Mouse (Mus musculus): ENCODE measurements around the gene Ahrr. TPM values are rescaled to one million over a fixed set of nuclear protein-coding genes. Genes with fewer than 3 reads are reported as not detected.

The Ahrr gene
- total RNA-seq, 2 experiments from 2014 or later, result not detected

DNA sequence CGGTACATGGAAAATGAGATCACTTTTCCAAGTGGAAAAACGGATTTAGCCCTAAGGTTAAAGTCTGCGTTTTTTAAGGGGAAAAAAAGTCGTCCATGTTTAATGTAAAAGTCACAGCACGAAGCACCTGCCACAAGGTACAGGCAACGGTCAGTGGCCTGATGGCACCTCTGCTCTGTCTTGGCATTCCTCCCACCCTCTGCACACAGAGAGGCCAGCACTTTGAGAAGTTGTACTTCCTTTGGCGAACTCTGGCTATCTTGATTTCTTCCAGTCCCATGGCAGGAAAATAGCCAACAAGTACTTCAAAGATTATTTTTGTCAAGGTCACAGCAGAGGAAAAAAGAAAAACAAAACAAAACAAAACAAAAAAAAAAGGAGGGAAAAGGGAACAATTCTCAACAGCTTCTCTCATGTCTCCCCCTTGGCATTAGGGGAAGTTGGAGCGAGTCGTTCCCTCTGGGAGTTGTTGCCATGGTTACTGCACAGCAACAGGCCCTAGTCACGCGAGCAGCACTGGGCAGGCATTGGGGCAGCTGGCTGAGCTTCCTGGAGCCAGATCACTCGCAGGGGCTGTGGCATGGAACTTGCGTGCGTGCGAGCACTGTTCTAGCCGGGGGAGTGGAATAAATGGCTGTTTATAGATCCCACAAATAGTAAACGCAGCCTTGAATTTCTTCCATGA lies 46.8 kb downstream of the Ahrr start:
- DNase-seq (ENCODE audit: low spot score), result peak; percentile 48

DNA sequence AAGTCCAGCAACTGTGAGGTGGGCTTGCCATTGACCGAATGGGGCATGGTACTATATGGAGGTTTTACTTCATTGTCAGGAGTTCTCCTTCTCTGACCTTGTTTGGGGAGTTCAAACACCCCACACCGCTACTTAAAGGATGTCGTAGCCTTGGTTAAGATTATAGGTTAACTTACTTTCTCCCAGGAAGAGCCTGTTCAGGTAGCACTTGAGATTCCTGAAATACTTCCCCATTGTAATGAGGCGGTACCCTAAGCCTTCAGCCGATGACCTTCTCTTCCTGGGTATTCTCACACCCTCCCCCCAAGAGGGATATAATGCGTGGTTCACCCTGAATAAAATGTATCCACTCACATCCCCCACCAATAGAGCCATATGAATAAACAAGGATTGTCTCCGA lies 54.6 kb downstream of the Ahrr start:
- no peak for DNase-seq (ENCODE audit: low spot score)

DNA sequence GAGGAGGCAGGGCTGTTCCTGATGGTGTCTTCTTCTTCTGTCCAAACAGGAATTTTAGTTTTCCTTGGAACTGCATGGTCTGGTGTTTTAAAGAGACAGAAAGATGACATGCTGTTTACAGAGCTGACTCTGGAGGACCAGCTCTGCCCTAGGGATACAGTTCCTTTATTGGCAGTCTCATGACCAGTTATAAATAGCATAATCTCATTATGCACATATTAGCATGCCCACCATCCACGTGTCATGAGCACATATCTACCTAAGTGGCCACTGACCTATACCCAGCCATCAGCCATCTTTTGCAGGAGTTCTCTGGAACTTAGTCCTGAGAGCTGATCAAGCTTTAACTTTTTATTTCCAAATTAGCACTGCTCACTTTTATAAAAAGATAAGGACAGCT lies 71.5 kb downstream of the Ahrr start:
- no peak for DNase-seq (ENCODE audit: low spot score)

DNA sequence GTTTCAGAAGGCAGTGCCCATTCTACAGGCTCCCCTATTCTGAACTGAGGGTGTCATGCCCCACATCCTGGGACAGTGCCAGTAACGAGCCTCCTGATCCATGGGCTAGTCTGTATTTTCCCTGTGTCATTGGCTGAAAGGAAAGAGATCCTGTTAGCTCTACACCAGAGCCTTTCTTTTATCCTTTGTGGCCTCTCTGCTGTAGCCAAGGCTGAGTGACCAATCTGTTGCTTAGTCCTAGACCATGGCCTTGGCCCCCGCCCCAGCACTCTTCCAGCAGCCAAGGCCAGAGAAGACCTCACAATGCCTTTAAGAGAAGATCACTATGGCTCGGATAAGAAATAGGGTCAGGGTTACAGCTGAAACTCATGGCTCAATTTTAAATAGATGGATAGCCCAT lies 73.7 kb downstream of the Ahrr start:
- DNase-seq (ENCODE audit: low spot score), result no peak

DNA sequence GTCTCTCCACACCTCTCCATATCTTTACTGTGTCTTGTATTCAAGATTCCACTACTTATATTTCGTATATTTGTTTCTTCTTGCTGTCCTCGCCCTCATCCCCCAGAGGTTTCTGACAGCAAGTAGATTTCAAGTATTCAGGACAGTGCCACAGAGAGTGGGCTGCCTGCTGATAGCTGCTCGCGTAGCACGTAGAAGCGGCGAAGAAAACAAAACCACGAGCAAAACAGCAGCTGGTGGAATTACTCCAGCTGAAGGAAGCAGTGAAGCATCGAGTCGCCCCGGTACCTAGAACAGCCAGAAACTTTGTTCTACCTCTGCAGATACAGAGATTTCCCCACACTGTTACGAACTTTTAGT lies 83.2 kb downstream of the Ahrr start:
- DNase-seq (ENCODE audit: low spot score), result peak; percentile 15

DNA sequence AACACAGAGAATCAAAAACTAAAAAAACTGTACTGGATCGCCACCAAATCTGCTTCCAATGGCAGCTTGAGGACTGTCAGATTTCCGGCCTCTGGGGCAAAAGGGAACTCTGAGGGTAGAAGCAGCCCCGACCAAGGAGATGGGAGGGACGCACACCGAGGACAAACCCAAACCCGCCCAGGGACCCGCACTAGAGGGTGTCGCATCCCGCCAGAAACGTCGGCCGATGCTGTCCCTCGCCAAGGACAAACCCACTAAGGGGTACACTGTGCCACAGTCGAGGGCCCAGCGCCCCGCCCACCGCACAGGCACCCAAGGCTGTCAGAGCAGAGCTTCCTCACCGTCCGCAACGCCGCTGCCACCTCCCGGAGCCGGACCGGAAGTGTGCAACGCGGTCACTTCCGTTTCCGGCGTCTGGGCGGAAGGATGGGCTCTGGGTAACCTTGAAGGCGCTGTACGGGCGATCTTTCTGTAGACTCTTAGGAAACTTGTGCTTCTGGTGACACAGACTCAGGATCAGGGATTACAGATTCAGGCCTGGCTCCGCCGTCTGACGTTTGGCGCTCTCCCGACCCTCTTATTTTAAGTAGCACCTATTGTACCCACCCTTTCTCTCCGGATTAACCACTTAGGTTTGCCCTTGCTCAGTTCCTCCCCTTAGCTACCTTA lies 83.7 kb downstream of the Ahrr start, which contains the start of gene Exoc3:
Exoc3 (minus strand) TSS at position 416 of the 669 bp plus-strand sequence.
- peak; percentile 89 for DNase-seq (ENCODE audit: low spot score)

DNA sequence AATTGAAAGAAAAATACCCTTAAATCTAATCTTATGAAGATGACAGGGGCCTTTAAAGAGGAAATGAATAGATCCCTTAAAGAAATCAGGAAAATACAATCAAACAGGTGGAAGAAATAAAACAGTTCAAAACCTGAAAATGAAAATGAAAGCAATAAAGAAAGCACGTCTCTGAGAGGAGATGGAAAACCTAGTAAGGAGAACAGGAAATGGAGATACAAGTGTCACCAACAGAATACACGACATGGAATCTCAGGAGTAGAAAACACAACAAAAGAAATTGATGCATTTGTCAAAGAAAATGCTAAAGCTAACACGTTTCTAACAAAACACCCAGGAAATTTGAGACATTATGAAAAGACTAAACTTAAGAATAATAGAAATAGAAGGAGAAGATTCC lies 95.7 kb downstream of the Ahrr start:
- no peak for DNase-seq (ENCODE audit: low spot score)

DNA sequence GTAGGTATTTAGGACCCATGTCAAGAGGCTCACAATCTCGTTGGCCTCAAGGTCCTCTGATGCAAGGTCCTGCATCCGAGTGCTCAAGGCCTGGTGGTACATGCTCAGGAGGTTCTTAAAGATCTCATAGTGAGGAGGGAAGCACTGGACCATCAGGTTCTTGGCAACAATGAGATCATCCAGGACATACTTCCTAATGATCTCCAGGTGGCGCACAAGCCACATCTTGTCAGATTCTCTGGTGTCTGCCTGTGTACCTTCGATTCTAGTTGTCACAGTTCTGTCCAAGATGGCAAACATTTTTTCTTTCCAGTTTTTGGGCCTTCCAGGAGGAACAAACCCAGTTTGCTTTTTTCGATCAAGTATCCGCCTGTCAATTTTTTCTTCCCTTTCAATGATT lies 99.5 kb downstream of the Ahrr start:
- DNase-seq (ENCODE audit: low spot score), result no peak

DNA sequence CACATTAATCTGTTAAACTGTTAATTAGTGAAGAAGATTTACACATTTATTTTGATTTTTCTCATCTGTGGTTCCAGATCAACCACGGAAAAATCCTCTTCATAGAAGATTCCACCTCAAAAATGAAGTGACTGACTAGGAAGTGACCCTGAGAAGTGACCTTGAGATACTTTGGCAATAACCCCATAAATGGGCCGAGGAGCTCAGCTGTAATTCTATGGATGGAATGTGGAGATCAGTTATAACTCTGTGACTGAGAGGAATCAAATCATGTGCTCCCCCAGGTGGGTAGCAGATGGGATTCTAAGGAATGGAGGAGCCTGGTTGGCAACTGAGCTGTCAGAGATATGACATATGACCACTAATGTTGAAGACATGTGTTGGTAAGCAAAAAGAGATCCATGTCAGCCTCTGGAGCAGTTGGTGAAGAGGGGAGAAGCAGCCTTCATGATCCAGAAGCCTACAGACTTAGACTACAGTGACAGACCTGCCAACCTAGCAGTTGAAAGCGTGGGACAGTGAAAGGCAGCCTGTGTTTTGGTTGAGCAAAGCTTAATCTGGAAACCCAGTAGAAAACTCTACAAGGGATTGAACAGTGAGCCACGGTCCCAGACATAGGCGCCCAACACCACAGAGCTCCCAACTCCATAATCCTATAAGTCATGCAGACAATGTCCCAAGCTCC lies 109.0 kb downstream of the Ahrr start:
- DNase-seq (ENCODE audit: low spot score), result no peak

DNA sequence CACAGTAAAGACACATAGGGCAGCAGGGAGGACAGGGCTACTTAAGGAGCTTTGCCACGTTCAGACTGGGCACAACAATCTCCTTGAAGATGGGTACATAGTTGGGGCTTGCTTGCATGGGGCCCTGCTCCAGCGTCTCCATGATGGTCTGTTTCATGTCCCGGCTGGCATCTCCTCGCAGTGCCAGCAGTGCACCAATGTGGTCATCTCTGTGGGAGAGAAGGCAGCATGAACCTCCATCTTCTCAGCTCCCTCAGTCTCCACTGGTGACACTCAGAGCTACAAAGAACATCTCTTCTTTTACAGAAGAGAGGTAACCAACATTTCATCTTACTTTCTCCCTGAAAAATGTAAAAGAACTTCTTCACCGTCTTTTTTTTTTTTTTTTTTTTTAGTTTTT lies 120.1 kb downstream of the Ahrr start:
- no peak for DNase-seq (ENCODE audit: low spot score)

DNA sequence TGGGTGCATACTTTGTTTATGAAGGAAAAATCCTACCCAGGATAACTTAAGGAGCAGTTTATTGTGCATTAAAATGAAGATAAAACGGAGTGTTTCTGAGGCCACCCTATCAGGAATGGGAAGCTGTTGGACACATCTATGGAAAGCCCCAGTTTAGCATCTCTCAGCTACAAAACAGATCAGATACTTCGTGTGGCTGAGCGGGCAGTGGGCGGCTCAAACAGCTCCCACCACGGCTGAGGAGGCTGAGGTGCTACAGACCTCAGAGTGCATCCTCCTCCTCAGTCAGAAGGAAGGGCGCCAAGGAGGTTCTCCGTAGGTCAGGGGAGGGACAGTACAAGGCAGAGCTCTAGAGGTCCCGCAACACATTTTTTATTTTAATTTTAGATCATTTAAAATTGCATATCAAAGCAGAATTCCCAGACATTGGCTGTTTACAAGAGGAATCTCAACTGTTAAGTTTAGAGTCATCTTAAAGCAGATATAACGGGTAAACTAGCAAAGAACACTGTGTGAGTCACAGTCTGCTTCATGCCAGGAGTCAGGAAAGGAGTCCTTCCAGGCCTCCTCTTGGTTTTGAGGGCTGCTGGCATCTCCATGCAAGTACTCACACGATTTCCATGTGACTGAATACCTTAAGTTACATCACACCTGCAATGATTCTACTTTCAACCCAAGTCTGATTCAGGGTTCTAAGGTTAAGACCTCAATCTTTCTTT lies 122.5 kb downstream of the Ahrr start:
- no peak for DNase-seq (ENCODE audit: low spot score)

DNA sequence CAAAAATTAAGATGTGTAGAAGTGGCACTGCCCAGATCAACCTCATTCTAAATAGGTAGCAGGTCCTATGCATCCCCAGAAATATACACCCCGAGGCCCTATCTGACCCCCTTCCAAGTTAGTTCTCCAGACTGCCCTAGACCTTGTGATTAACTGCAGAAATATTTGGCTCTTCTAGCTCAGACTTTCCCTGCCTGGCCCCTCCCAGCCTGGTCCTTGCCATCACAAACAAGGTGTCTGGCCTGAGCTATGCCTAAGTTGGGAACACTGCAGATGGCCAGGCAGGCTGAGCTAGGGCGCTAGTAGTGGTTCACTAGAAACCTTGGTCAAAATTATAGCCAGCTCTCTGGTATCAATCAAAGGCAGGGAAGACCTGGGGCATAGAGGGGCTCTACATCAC lies 124.6 kb downstream of the Ahrr start:
- peak; percentile 11 for DNase-seq (ENCODE audit: low spot score)

DNA sequence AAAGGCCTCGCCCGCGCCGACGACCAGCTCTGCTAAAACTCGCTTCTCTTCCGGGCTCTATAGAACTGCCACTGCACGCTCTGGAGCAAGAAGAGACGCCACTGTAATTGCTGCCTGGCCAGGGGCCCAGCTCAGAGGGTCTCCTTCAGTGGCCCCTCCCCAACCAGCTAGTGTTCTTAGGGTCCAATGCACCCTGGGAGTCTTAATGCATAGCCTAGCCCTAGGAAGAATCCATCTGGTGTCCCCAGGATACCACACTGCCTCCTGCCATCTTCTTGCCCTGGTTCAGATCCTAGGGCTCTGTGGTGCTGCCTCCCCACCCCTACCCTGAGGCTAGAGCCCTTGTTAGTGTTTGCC lies 125.1 kb downstream of the Ahrr start:
- no peak for DNase-seq (ENCODE audit: low spot score)

DNA sequence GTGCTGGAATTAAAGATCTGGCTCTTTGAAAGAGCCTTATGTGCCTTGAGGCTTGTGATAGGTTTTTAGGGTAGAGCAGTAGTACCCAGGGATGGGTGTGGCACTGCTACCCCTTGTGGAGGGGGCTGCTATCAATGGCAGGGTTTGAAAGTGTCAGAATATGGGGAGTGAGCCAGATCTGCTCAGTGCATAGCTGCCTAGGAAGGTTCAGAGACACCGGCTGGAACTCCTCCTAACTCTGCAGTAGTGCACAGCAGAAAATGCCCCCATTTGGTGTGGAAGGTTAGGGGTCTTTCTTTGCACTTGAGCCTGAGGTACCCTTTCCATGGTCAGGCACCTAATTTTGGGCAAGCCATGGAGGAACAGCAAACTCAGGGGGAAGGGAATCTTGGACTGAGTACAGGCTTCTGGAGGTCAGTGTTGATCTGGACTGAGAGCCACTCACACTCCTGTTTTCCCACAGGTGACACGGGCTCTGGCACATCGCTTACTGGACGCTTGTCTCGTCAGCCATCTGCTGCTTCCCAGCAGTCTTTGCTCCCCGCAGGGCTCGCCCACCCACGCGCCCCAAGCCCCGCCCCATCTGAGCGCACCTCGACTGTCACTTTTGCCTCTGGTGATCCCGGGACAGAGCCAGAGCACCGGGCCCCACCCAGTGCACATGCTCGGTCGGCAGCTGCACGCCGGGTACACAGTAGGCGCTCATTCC lies 125.6 kb downstream of the Ahrr start:
- DNase-seq (ENCODE audit: low spot score), result peak; percentile 9

Other genes with a start within 250 kb of the Ahrr start
- under 1 TPM; 0.07 to 0.27 TPM for gene Cep72, start 230.0 kb downstream of the Ahrr start, total RNA-seq (2021)
- under 1 TPM; 0.17 to 0.30 TPM for gene Slc9a3, start 170.9 kb downstream of the Ahrr start, total RNA-seq (2021)
- 10 to 100 TPM; 31.3 to 34.7 TPM for gene Exoc3, start 83.6 kb downstream of the Ahrr start, total RNA-seq (2021)
- gene Pdcd6, start 25.2 kb upstream of the Ahrr start, total RNA-seq (2021), result 10 to 100 TPM; 16.2 to 19.0 TPM
- 100 to 1,000 TPM; 591 to 682 TPM for gene Sdha, start 57.9 kb upstream of the Ahrr start, total RNA-seq (2021)
- gene Ccdc127, start 58.0 kb upstream of the Ahrr start, total RNA-seq (2021), result 10 to 100 TPM; 58.3 to 62.3 TPM
- 100 to 1,000 TPM in 1 of 2 experiments, 10 to 100 TPM in 1; 91.7 to 101 TPM for gene Lrrc14b, start 71.7 kb upstream of the Ahrr start, total RNA-seq (2021)
- gene Zfp72, start 98.5 kb upstream of the Ahrr start, total RNA-seq (2021), result 1 to 10 TPM; 2.8 to 3.6 TPM
- 100 to 1,000 TPM; 187 to 254 TPM for gene Ftl1-ps1, start 107.4 kb upstream of the Ahrr start, total RNA-seq (2021)
- 1 to 10 TPM; 6.5 to 6.6 TPM for gene Zfp825, start 201.7 kb upstream of the Ahrr start, total RNA-seq (2021)

Data from gastrocnemius, adult 18-20 months (tissue).